Mouse (Mus musculus) adrenal gland, postnatal 14 days (tissue): ENCODE results near the gene Strn4. TPM values are rescaled to one million over a fixed set of nuclear protein-coding genes. Genes with fewer than 3 reads are reported as not detected.
A peak's percentile ranks its signal among the peaks of the same experiment; 100 is the strongest.

Source experiments
- DNase-seq: peaks from one replicate; pipeline ENCODE4 v3.0.0; 2021; ENCODE audit warnings: mixed read lengths
- total RNA-seq: library from RNA; stranded (reverse); gene quantifications from 2 replicates; pipeline ENCODE4 v1.2.3, GENCODE M21; 2021

Strn4 gene
- total RNA-seq, 1 experiment from 2014 or later: 71.1 TPM

DNA sequence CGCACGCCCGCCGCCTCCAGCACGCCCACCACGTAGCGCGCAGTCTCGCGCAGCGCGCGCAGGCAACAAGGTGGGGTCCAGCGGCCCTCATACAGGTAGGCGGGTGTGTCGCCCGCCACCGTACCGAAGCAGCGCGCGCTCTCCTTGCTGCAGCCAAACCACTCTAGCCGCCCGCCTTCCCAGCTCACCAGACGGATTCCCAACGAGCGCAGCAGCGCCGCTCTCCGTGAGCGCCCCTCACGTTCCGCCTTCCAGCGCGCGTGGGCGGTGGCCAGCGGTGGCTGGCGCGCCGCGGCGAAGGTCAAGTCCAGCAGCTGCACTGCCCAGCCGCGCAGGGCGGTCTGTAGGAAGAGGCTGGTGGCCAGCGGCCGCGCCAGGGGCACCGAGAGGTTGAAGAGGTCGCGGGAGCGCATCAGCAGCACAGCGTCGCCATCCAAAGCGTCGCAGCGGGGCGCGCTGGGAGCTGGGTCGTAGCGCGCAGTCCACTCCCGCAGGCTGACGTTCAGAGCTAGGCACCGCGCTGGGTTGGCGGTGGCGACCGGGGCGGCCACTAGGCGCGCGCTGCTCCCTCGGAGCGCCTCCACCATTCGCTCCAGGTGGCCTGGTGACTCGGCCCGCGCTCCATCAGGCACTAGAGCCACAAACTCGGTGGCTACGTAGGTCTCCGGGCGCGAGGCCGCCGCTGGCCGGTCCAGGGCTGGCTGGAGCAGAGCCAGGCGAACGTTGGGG, 4.6 kb upstream of the Strn4 start:
- DNase-seq: peak; percentile 60

DNA sequence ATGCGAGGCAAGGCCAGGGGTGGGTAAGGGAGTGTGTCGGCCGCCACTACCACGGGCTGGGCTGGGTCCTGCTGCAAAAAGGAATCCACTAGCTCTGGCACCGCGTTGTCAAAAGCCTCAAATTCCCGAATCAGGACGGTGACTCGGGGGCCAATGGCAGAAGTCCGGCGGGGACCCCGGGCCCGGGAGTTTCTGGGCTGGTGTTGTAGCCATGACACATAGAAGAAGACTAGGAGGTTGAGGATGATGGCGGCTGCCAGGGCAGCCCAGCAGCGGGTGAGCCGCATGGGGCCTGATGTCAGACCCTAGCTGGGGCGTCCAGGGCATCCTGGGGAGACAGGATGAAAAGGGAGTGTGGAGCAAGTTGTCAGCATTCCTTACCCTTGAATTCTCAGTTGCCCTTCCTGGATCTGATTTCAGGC, 4.0 kb upstream of the Strn4 start:
- no peak for DNase-seq

DNA sequence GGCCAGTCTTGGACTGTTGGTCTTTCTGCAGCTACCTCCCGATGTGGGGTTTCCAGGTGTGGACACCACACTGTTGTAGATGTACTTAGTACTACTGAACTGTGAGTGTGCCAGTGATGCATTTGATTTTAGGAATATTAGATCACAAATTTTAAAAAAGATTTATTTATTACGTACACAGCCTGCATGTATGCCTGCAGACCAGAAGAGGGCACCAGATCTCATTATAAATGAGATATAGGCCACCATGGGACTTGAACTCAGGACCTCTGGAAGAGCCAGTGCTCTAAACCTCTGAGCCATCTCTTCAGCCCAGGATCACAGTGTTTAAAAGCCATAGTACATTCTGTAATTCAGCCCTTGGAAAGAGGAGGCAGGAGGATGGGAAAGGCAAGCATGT, 3.2 kb upstream of the Strn4 start:
- DNase-seq: no peak

DNA sequence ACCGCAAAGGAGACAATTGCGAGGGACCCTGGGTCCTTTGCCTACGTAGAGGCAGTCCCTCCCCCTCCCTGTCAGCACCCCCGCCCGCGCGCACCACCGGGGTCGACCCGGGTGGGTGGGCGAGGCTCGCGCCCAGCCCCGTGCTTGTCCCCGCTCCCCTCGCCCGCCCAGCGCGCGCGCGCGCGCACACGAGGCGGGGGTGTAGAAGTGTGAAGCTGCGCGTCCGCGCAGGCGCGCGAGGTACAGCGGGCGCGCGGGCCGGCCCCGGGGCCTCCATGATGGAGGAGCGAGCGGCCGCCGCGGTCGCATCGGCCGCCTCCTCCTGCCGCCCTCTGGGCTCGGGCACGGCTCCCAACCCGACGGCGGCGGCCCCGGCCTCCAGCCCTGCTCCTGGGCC, 387 bp downstream of the Strn4 start:
- DNase-seq: peak; percentile 88

DNA sequence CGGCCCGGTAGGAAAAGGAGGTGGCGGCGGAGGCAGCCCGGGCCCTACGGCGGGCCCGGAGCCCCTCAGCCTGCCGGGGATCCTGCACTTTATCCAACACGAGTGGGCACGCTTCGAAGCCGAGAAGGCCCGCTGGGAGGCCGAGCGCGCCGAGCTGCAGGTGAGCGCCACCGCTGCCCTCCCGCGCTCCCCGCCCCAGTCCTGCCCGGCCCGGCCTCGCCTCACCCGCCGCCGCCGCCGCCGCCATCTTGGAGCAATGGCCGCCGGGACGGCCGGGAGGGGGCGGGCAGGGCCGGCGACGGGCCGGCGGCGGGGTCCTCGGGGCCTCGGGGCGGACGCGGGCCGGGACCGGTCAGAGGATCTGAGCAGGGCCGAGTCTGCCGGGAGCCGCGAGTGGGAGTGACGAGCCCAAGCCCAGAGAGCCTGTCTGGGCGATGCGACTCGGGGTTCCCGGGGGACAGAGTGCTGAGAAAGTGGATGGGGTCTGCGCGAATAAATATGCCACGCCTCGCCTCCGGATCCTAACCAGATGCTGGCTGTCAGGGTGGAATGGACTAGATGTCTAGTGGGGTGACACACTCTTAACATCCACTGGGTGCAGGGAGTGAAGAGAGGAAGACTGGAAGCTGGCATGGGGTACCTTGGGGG, 910 bp downstream of the Strn4 start, which contains the start of gene Fkrp:
Fkrp (minus strand) TSS at position 258 of the 648 bp plus-strand sequence.
- DNase-seq: peak; percentile 77

DNA sequence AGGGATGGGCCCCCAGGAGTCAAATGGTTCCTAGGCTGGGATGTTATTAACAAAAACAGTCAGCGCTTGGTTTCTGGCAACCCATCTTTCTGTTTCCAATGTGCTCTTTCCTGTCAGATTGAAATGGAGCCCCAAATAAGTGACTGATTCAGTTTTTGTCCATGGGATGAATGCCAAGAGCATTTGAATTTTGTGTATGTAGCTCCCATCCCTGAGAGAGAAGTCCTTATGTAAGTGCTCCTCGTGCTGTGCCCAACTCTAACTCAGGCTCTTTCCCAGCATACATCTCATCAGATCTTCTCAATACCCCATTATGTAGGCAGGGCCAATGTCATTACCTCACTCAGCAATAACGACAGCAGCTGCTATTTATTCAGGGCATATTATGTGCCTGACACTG, 2.0 kb downstream of the Strn4 start:
- no peak for DNase-seq

DNA sequence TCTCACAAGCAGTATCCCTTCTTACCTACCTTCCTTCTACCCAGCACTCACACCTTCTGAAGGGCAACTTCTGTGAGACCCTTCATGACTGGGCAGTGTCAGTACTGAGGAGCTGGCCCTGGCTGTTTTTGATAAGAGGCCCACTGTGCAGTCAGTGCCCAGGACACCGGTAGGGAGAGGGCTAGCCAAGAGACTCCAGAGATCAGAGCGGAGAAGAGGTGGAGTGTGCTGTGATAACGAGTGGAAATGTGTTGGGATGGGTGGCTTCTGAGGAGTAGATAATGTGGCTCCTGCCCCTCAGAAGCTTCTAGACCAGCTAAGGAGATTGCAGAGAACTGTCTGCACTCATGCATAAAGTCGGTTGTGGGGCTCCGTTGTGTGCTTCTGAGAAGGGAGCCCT, 4.1 kb downstream of the Strn4 start:
- DNase-seq: no peak

DNA sequence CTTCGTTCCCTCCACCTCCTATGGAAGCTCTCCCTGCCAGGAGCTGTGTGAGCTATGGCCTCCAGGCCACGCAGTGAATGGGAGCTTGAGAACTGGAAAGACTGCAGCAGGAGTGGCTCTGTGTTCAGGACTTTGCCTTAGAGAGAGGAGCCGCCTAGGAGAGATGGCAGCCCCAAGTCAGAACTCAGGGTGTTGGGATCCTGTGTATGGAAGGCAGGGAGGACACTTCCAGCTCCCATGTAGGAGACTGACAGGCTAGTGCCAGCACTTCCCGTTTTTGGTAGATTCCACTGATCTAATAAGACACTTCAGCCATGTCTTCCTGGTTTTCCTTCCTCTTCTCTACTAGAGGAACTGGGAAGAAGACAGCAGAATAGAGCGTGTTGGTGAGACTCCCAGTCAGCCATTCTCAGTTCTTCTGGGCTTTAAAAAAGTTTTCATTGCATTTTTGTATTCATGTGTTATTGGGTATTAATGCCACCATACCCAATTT, 4.6 kb downstream of the Strn4 start:
- no peak for DNase-seq

DNA sequence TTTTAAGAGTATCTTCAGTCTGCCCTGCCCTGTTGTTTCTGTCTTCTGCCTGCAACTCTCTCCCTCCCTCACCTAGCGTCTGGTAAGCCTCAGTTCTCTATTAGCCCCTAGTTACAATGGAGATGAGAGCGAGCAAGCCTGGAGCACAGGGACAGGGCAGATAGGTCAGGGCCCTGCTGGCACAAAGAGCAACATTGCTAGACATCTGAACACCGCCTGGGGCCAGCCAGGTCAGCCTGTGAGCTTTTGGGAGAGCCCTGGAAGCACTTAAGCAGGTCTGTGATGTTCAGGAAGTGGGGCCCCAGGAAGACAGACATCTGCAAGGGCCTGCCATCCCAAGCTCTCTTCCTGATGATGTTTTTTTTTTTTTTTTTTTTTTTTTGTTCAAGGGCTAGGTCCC, 5.4 kb downstream of the Strn4 start:
- DNase-seq: no peak

DNA sequence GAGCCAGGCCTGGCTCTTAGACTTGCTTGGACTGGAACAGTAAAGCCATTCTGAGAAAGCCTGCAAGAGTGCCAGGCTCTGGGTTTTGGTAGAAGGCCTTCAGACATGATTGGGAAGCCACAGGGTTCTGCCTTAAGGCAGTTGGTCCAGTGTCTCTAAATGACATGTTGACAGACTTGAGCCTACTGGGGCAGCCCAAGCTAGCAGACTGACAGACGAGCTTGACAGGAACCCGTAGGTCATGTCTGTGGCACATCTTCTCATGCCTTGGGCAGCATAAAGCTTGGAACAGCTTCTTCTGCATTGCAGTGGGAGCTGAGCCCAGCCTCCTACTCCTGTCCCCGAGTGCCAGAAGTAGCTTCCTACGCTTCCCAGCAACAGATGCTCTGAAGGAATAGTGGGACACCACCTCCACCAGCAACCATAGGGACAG, 6.0 kb downstream of the Strn4 start:
- DNase-seq: no peak

DNA sequence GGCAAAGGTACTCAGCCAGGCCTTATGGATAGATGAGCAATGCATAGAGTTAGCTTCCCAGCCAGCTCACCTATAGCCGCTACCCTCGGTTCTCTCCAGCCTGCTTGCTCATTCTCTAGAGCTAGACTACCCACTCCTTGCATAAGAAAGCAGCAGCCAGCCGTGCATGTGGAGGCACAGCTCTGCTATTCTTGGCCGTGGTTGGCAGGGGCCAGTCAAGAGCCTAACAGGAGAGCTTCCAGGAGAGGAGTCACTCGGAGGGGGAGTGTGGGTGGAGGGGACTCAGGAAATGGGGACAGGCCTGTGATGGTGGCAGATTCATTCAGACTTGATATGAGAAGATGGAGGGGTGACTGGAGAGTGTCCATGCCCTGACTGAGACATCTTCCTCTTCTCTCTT, 8.0 kb downstream of the Strn4 start:
- DNase-seq: no peak

DNA sequence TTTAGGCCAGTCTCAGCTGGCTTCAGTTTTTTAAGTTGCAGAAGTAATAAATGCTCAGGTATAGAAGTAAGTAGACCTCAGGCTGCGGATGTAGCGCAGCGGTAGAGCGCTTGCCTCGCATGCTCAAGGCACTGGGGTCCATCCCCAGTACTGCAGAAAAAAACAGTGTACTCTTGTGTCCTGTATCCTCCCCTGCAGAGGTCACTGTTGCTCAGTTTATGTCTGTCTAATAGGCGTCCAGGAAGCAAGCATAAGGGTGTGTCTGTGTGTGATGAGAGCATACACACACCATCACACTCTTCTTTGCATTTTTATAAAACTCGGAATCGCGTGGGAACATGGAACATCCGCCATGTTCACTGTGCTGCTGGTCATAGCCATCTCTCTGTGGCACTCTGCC, 10.1 kb downstream of the Strn4 start:
- DNase-seq: no peak

DNA sequence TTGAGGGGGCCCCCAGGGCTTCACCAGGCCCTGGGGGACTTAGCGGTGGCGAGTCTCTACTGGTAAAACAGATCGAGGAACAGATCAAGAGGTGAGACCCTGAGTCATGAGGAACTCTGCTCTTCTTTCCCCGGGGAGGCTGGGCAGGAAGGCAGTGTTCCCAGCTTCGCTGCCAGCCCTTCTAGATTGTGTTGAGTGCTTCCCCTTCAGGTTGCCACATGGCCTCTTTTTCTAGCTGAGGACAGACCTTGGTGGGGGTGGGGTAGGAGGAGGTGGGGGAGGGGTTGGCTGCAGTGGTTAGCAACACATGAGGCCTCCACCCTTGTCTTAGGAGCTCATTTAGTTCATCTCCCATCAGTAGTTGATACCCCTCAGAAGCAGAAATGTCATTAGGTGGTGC, 10.9 kb downstream of the Strn4 start:
- DNase-seq: no peak

DNA sequence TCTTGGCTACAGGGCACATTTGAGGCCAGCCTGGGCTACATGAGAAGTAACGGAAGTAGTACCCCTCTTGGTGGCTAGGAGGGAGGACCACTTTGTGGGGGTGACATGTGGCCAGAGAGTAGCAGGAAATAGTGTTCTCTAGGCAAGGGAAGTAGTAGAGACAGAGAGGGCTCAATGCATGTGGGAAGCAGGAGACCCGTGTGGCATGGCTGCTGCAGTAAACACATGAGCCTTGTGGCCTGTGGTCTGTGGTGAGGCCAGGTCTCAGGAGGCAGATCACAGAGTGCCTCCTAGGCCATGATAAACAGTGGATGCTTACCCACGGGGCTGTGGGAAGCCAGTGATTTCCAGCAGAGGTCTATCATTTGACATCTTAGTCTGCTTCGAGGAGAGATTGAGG, 11.6 kb downstream of the Strn4 start:
- no peak for DNase-seq

DNA sequence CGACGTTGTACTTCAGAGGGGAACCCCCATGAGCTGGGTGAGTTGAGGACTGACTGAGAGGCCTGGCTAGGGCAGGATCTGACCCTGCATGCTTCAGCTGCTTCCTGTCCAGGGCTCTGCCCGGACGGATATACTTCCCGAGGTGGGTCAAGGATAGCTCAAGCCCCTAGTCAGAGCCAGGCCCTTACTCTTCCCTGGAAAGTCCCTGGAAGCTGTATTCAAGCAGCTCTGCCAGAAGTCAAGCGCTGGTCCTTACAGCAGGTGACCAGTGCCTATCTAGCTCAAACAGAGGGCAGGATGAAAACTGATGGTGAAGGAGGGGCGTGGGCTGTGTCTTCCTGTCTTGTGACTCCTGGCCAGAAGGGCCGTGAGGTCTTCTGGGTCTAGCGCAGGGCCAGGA, 14.8 kb downstream of the Strn4 start:
- no peak for DNase-seq

DNA sequence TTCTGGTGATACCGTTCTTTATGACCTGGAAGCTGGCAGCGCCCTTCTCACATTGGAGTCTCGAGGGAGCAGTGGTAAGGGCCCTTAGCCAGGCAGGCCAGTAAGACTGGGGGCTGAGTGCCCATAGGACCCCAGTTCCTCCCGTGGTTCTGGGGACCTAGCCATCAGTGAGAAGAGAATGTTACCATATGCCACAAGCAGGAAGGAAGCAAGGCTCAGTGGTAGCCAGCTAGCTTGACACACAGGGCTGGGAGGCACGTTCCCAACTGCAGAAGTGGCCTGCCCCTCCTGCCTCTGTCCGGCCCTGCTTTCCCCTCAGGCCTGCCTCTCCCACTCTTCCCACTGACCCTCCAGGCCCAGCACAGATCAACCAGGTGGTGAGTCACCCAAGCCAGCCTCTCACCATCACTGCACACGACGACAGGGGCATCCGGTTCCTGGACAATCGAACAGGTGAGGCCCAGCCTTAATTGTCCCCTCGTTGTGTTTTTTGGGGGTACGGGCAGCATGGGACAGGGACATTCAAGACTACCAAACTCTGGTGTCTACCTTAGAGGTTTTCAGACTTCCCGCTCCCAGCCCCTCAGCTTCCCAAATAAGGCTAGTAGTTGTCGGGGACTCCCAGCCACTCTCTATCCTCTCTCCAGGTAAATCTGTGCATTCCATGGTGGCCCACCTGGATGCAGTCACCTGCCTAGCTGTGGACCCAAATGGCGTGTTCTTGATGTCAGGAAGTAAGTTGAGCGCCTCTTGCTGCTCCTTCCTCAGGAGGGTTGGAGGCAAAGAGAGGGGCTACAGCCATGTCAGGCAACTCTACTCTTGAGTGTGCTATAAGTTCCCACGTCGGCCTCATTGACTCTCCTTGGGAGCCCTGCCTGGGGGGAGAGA, 22.5 kb downstream of the Strn4 start:
- no peak for DNase-seq

DNA sequence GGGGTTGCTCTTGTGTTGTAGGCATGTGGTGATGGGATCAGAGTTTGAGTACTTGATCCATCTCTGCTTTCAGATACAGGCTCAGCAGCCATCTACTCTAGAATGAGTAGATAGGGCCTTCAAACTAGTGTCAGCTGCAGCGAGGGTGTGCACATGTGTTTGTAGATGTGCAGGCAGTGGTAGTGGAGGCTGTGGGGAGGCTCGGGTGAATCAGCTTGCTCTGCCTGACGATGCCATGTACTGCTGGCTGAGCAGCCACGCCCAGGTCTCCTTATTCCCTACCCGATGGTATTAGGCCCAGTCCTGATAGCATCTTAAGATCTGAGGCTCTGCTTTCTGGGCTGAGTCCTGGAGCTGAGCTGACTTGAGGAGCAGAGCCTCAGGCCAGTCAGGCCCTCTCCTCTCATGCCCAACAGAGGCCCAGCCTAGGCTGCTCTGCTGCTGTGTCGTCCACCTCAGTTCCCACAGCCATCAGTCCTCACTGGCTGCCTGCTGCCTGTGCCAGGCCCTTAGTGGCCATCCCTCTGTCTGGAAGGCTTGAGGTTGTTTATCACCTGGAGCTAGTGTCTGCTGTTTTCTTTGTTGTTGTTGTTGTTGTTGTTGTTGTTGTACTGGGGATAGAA, 23.2 kb downstream of the Strn4 start:
- no peak for DNase-seq

DNA sequence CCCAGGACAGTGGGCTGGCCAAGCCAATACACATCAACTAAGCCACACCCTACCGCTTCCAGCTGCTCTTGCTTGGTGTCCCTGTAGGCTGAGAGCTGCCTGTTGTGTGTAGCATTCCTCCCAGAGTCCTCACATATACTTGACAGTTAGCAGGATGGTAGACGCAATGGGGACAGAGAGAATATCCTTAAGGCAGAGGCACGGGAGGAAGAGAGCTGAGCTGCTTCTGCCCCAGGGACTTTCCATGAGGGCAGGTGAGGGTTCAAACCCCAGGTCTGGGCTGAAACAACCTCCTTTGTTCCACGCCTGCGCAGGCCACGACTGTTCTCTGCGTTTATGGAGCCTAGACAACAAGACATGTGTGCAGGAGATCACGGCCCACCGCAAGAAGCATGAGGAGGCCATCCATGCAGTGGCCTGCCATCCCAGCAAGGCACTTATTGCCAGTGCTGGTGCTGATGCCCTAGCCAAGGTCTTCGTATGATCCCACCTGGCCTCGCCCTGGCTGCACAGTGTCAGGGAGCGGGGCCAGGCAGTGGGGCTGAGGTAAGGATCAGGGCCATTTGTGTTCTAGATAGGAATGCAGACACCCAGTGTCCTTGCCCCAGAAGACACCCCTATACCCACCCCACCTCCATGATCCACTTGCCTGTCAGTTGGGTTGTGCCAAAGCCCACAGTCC, 23.9 kb downstream of the Strn4 start:
- DNase-seq: no peak

DNA sequence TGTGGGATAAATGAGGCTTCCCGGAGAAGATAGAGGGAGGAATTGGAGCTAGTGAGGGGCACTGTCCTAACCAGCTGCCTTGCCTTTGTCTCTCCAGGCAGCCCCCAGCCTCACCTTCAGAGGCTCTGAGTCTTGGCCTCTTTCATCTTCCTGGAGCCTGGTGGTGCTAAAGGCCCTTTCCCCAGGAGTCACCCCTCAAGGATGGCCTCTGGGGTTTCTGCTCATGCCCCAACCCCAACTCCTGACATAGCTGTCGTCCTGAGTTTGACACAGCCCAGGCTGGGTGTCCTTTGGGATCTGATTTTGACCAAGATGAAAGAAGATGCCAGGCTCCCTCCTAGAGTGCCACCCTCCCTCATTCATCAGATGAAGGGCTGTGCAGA, 24.4 kb downstream of the Strn4 start:
- no peak for DNase-seq

DNA sequence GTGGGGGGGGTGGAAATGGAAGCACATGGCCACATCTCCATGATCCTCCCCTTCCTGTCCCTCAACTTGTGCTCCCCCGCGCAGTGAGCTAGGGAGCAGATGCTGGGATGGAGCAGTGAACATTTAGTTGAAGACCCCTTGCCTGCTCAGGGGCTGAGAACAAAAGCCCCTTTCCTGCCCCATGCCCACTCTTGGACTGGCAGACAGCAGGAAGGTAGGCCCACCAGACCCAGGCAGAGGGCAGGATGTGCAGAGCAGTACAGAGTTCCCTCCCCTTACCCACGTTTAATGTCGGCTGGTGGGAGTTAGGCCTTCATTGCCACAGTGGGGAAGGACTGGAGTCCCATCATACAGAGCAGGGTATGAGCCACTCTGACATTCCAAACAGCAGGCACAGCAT, 25.4 kb downstream of the Strn4 start:
- no peak for DNase-seq
